In genomic region chr16:22440269-22440668, GRCm38 (mm10) we compare ENCODE assay signal across 8 mouse cellular contexts. TPM values are rescaled to one million over a fixed set of nuclear protein-coding genes. Genes with fewer than 3 reads are reported as not detected.
DNase-seq lines count a peak whose midpoint lies in the region; ATAC-seq lines count a peak whose summit lies in the region.

No protein-coding gene starts in this region.

- H3K27me3 ChIP-seq in embryonic facial prominence, embryonic 12.5 days = peaks cover 14% of the 10 kb centered on the region; the same call in 1 of the 2 replicates
- H3K27me3 ChIP-seq in limb, embryonic 15.5 days = 0 out of 2 replicates have a peak, but pooled peaks cover 2% of the 10 kb centered on the region
- H3K27me3 ChIP-seq in midbrain, embryonic 16.5 days (ENCODE audit: control insufficient read depth, insufficient read depth, low read depth, low read length) = peaks cover 43% of the 10 kb centered on the region
- no peaks in the 10 kb centered on the region for H3K27me3 ChIP-seq in stomach, embryonic 14.5 days (ENCODE audit: control insufficient read depth, insufficient read depth, low read length)

- DNase-seq in spleen, adult 18-20 months = peak; percentile 11 to 20
- no peak for DNase-seq in spleen, adult 12 weeks (ENCODE audit: low spot score)
- peak; percentile 56 to 60 for DNase-seq in heart, adult 9 months (ENCODE audit: low spot score in 2 of 2)
- DNase-seq in kidney, adult 9 months = peak; percentile 84

- under 1% methylated on average over 18 of the region's 18 CpGs for WGBS in embryonic facial prominence, embryonic 12.5 days
- under 1% methylated on average over 18 of the region's 18 CpGs for WGBS in limb, embryonic 15.5 days
- WGBS in midbrain, embryonic 16.5 days = under 1% methylated on average over 18 of the region's 18 CpGs
- WGBS in stomach, embryonic 14.5 days = under 1% methylated on average over 18 of the region's 18 CpGs

- H3K4me2 ChIP-seq in embryonic facial prominence, embryonic 12.5 days (replicated peaks) = peak overlapping the region; percentile 64
- peak overlapping the region; percentile 95 for H3K4me2 ChIP-seq in limb, embryonic 15.5 days
- peak overlapping the region; percentile 99 for H3K4me2 ChIP-seq in midbrain, embryonic 16.5 days (ENCODE audit: low read length)
- peak overlapping the region; percentile 76 for H3K4me2 ChIP-seq in stomach, embryonic 14.5 days (replicated peaks; ENCODE audit: low read depth, low read length)

- H3K4me1 ChIP-seq in embryonic facial prominence, embryonic 12.5 days = peaks cover 33% of the 10 kb centered on the region
- peaks cover 27% of the 10 kb centered on the region for H3K4me1 ChIP-seq in limb, embryonic 15.5 days
- peaks cover 16% of the 10 kb centered on the region for H3K4me1 ChIP-seq in midbrain, embryonic 16.5 days (ENCODE audit: control insufficient read depth, insufficient read depth, low read length)
- H3K4me1 ChIP-seq in stomach, embryonic 14.5 days (ENCODE audit: control insufficient read depth, insufficient read depth, low read length) = peaks cover 11% of the 10 kb centered on the region

- peak overlapping the region; percentile 32 for H3K4me3 ChIP-seq in embryonic facial prominence, embryonic 12.5 days
- peak overlapping the region; percentile 90 for H3K4me3 ChIP-seq in limb, embryonic 15.5 days
- H3K4me3 ChIP-seq in midbrain, embryonic 16.5 days (ENCODE audit: low read depth, low read length) = peak overlapping the region; percentile 57
- H3K4me3 ChIP-seq in stomach, embryonic 14.5 days (ENCODE audit: low read depth, low read length) = peak overlapping the region; percentile 31

- H3K36me3 ChIP-seq in embryonic facial prominence, embryonic 12.5 days = no peaks in the 10 kb centered on the region
- H3K36me3 ChIP-seq in limb, embryonic 15.5 days = no peaks in the 10 kb centered on the region
- H3K36me3 ChIP-seq in midbrain, embryonic 16.5 days (ENCODE audit: control insufficient read depth, insufficient read depth, low read length) = no peaks in the 10 kb centered on the region
- H3K36me3 ChIP-seq in stomach, embryonic 14.5 days (ENCODE audit: control insufficient read depth, insufficient read depth, low read length) = no peaks in the 10 kb centered on the region

- no peak for ATAC-seq in embryonic facial prominence, embryonic 12.5 days (ENCODE audit: insufficient number of reproducible peaks, insufficient read depth, low FRiP score, low TSS enrichment)
- no peak for ATAC-seq in limb, embryonic 15.5 days (ENCODE audit: insufficient number of reproducible peaks, low FRiP score, low TSS enrichment, low read depth)
- peak; percentile 11; the same call in 1 of the 2 replicates for ATAC-seq in midbrain, embryonic 16.5 days
- no peak for ATAC-seq in stomach, embryonic 14.5 days (ENCODE audit: insufficient number of reproducible peaks, insufficient read depth, low FRiP score, low read depth)

- no peaks in the 10 kb centered on the region for H3K9me3 ChIP-seq in embryonic facial prominence, embryonic 12.5 days
- H3K9me3 ChIP-seq in limb, embryonic 15.5 days = no peaks in the 10 kb centered on the region
- H3K9me3 ChIP-seq in midbrain, embryonic 16.5 days (replicated peaks; ENCODE audit: control insufficient read depth, low read length, poor library complexity, severe bottlenecking) = no peaks in the 10 kb centered on the region
- no peaks in the 10 kb centered on the region for H3K9me3 ChIP-seq in stomach, embryonic 14.5 days (ENCODE audit: control insufficient read depth, low read depth, low read length)

- no peak overlapping the region; the same call in 1 of the 2 replicates for H3K9ac ChIP-seq in embryonic facial prominence, embryonic 12.5 days
- H3K9ac ChIP-seq in limb, embryonic 15.5 days = peak overlapping the region; percentile 10; the same call in 1 of the 2 replicates
- H3K9ac ChIP-seq in midbrain, embryonic 16.5 days (ENCODE audit: low read depth, low read length) = peak overlapping the region; percentile 60
- H3K9ac ChIP-seq in stomach, embryonic 14.5 days (replicated peaks; ENCODE audit: low read depth, low read length) = no peak overlapping the region

- H3K27ac ChIP-seq in embryonic facial prominence, embryonic 12.5 days = peak overlapping the region; percentile 71
- peak overlapping the region; percentile 86 for H3K27ac ChIP-seq in limb, embryonic 15.5 days
- H3K27ac ChIP-seq in midbrain, embryonic 16.5 days (ENCODE audit: low read length) = peak overlapping the region; percentile 36
- peak overlapping the region; percentile 71 for H3K27ac ChIP-seq in stomach, embryonic 14.5 days (ENCODE audit: low read length)

RNA-seq across cellular contexts. Expression of gene Etv5, which starts 0.8 kb away (rescaled TPM):
- polyA plus RNA-seq in embryonic facial prominence, embryonic 12.5 days (2016; fragmentation: Nextera tagmentation; extraction: Ambion mirVana) = 39.5 and 39.8 TPM in 2 replicates
- polyA plus RNA-seq in limb, embryonic 15.5 days (2015; fragmentation: Nextera tagmentation; extraction: Ambion mirVana) = 27.5 and 33.7 TPM in 2 replicates
- 13.6 and 17.8 TPM in 2 replicates for polyA plus RNA-seq in midbrain, embryonic 16.5 days (2015; fragmentation: Nextera tagmentation; extraction: Ambion mirVana)
- polyA plus RNA-seq in stomach, embryonic 14.5 days (2014; fragmentation: Nextera tagmentation; extraction: Ambion mirVana) = 17.6 and 19.4 TPM in 2 replicates

Comparison
In these comparisons a context has a peak if more than half of its experiments do, and no peak if none do; other contexts are left out.
1. H3K27ac ChIP-seq: peak in every context shown above with its lines; median percentile 86 in limb, embryonic 15.5 days; 71 in embryonic facial prominence, embryonic 12.5 days; 71 in stomach, embryonic 14.5 days; 36 in midbrain, embryonic 16.5 days.
2. H3K4me3 ChIP-seq: peak in every context shown above with its lines; median percentile 90 in limb, embryonic 15.5 days; 57 in midbrain, embryonic 16.5 days; 32 in embryonic facial prominence, embryonic 12.5 days; 31 in stomach, embryonic 14.5 days.
3. H3K9ac ChIP-seq: peak in limb, embryonic 15.5 days (single experiment) and midbrain, embryonic 16.5 days (single experiment); none in embryonic facial prominence, embryonic 12.5 days (single experiment) and stomach, embryonic 14.5 days (single experiment).
4. Peak in every context shown above with its lines, with median percentiles within 50 percentile points of each other: H3K4me2 ChIP-seq.